Mouse (Mus musculus) liver, embryonic 13.5 days (tissue): ENCODE results near the gene Zfp687. TPM values are rescaled to one million over a fixed set of nuclear protein-coding genes. Genes with fewer than 3 reads are reported as not detected.
"Not testable (repeated sequence)": the region's sequence is repeated elsewhere in the genome, so short reads cannot be mapped to it uniquely, and the experiment has no call there.

Experiments
- ATAC-seq: fragments of 200-750 bp; cut with Nextera tagmentation; 2 replicates; pipeline ENCODE4 v1.8.0; 2017; ENCODE audit warnings: low read depth, mild to moderate bottlenecking, moderate number of reproducible peaks, moderate library complexity
- DNase-seq: peaks from one replicate; pipeline ENCODE4 v3.0.0; 2022
- H3K27ac ChIP-seq: fragments of 300-500 bp; sonication (generic); 2 replicates; pipeline ENCODE4 v1.5.1; 2015; ENCODE audit warnings: moderate library complexity, mild to moderate bottlenecking, inconsistent platforms
- H3K27me3 ChIP-seq: fragments of 300-500 bp; sonication (generic); 2 replicates; pipeline ENCODE4 v1.6.1; 2015; ENCODE audit warnings: mild to moderate bottlenecking, inconsistent platforms
- H3K36me3 ChIP-seq: fragments of 300-500 bp; sonication (generic); 2 replicates; pipeline ENCODE4 v1.6.1; 2015; ENCODE audit warnings: mild to moderate bottlenecking, inconsistent platforms
- H3K4me1 ChIP-seq: fragments of 300-500 bp; sonication (generic); replicated peaks from 2 replicates; pipeline ENCODE4 v1.6.1; 2015; ENCODE audit warnings: inconsistent platforms
- H3K4me2 ChIP-seq: fragments of 300-500 bp; sonication (generic); 2 replicates; pipeline ENCODE4 v1.6.1; 2015; ENCODE audit warnings: inconsistent platforms, mild to moderate bottlenecking, moderate library complexity
- H3K4me3 ChIP-seq: fragments of 300-500 bp; sonication (generic); replicated peaks from 2 replicates; pipeline ENCODE4 v1.5.1; 2015; ENCODE audit warnings: mild to moderate bottlenecking, inconsistent platforms
- H3K9ac ChIP-seq: fragments of 300-500 bp; sonication (generic); 2 replicates; pipeline ENCODE4 v1.6.1; 2015; ENCODE audit warnings: mild to moderate bottlenecking, inconsistent platforms
- H3K9me3 ChIP-seq: fragments of 300-500 bp; sonication (generic); replicated peaks from 2 replicates; pipeline ENCODE4 v1.6.1; 2016; ENCODE audit warnings: inconsistent platforms
- WGBS: fragments of 180-500 bp; shearing (Covaris S2); methylation state at CpG from one replicate; pipeline ENCODE4 v1.1.7; 2015; ENCODE audit not compliant: insufficient replicate concordance; 5-methylcytosine and 5-hydroxymethylcytosine counted together
- polyA plus RNA-seq: library from polyadenylated mRNA; unstranded; fragments of >200 nt; fragmentation: Nextera tagmentation; extraction: Ambion mirVana; gene quantifications from 2 replicates; pipeline ENCODE4 v1.2.1, GENCODE M21; 2015

The Zfp687 gene
- polyA plus RNA-seq, 1 experiment from 2014 or later = 5.8 TPM

DNA sequence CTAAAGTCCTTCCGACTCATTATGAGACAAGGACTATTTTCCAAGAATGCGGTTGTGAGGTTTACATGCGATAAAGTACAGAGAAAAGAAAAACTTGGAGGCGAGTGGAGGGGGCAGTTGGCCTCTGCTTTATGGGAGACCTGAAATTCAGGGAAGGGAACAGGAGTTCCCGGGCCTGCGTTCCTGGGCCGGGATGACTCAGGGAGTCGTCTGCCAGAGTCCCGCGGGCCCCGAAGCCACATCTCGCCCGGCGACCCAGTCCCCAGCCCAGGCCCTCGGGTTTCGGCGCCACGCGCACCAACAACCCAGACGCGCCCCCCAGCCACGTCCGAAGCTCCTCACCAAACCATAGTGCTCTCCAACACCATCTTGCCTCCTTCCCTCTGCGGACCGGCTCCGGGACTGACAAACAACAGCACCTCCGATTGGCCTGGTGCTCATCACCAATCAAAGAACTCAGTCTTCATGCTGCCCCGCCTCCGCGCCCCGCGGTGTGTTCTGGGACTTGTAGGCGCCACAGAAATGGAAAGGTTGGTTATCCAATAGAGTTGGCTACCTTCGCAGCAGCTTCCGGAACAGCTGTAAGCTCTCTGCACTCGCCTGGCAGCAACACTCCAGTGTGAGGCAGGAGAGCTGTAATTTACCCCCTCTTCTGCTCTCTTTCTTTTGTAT is 27.1 kb upstream of the Zfp687 start, which contains the start of gene Psmd4:
Psmd4 (minus strand) TSS at position 449 of the 672 bp plus-strand sequence.
- Histone ChIP-seq H3K27ac (peak within 1 kb of the TSS; percentile 84), H3K4me3 (peak within 1 kb of the TSS; percentile 89), H3K36me3 (peaks cover 26% of the 10 kb centered on the region), H3K4me1 (peaks cover 61% of the 10 kb centered on the region), H3K9ac (peak within 1 kb of the TSS; percentile 91), H3K4me2 (peak within 1 kb of the TSS; percentile 84), H3K9me3 (no peaks in the 10 kb centered on the region), H3K27me3 (no peaks in the 10 kb centered on the region)
- DNase-seq = peak; percentile 98
- ATAC-seq = peak; percentile 93
- under 1% methylated on average over 36 of the region's 36 CpGs for WGBS

- WGBS = 6% methylated on average over 3 of the region's 3 CpGs
- H3K27ac ChIP-seq = peak overlapping the region; percentile 84
- H3K36me3 ChIP-seq = peaks cover 32% of the 10 kb centered on the region
- no peaks in the 10 kb centered on the region for H3K27me3 ChIP-seq
- DNase-seq (no peak), ATAC-seq (no peak)
- H3K4me2 ChIP-seq = peak overlapping the region; percentile 84
- no peaks in the 10 kb centered on the region for H3K9me3 ChIP-seq
- H3K4me1 ChIP-seq = peaks cover 55% of the 10 kb centered on the region
- H3K9ac ChIP-seq = peak overlapping the region; percentile 91
- H3K4me3 ChIP-seq = peak overlapping the region; percentile 89
Observed at GRCm38 (mm10) chr3:95041625-95042024, 26.4 kb upstream of the Zfp687 start.

DNA sequence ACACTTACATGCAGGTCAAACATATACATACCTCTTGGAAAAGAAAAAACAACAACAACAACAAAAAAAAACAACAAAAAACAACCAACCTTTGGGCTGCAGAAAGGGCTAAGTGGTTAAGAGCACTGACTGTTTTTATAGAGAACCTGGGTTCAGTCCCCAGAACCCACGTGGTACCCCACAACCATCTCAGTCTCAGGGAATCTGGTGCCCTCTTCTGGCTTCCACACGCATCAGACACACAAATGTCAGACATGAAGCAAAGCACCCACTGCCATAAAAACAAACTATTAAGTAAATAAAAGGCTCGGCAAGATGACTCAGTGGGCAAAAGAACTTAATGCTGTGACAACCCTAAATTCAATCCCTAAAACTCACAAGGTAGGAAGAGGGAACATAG is 14.7 kb upstream of the Zfp687 start:
- Histone ChIP-seq H3K4me1 (peaks cover 38% of the 10 kb centered on the region), H3K9ac (no peak overlapping the region), H3K9me3 (no peaks in the 10 kb centered on the region), H3K4me3 (no peak overlapping the region), H3K27me3 (no peaks in the 10 kb centered on the region), H3K36me3 (peaks cover 60% of the 10 kb centered on the region), H3K27ac (no peak overlapping the region), H3K4me2 (no peak overlapping the region)
- ATAC-seq (no peak), DNase-seq (no peak)
- 57% methylated on average over 3 of the region's 3 CpGs for WGBS

DNA sequence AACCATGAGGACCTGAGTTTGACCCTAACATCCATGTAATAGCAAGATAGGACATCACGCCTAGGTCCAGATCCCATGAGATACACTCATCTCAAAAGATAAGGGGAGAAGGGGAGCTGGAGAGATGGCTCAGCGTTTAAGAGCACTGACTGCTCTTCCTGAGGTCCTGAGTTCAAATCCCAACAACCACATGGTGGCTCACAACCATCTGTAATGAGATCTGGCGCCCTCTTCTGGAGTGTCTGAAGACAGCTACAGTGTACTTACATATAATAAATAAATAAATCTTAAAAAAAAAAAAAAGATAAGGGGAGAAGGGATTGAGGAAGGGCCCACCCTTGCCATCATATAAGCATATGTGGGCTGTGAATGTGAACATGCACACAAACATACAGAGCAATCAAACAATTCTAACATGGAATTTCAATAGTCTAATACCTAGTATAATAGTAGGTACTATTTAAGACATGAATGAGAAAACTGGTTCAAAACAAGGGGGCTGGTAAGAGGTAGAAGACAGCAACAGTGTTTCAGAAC is 14.1 kb upstream of the Zfp687 start:
- 60% methylated on average over 3 of the region's 3 CpGs for WGBS
- not testable (repeated sequence) for H3K4me2 ChIP-seq, H3K27ac ChIP-seq, H3K9me3 ChIP-seq, H3K27me3 ChIP-seq, ATAC-seq, H3K4me3 ChIP-seq, H3K9ac ChIP-seq, DNase-seq
- Histone ChIP-seq H3K4me1 (peaks cover 44% of the 10 kb centered on the region), H3K36me3 (peaks cover 54% of the 10 kb centered on the region)

DNA sequence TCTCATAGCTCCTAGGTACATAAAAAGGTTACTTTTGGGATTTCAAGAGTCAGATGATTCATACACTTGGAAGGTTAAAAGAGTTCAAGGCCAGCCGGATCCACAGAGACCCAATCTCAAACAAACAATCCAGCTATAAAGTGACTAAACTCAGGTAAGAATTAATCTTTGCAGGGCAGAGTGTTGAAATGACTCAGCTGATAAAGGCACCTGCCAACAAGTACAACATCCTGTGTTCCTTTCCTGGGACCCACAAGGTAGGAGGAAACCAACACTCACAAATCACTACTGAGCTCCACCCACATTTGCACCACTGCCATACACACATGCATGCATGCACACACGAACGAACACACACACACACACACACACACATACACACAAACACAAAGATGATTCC is 13.4 kb upstream of the Zfp687 start:
- H3K27ac ChIP-seq = 0 out of 2 replicates have a peak overlapping the region, but pooled peaks have one; percentile 41
- no peak overlapping the region for H3K9ac ChIP-seq
- peaks cover 46% of the 10 kb centered on the region for H3K36me3 ChIP-seq
- no peaks in the 10 kb centered on the region for H3K9me3 ChIP-seq
- no peak overlapping the region for H3K4me2 ChIP-seq
- H3K4me1 ChIP-seq = peaks cover 48% of the 10 kb centered on the region
- no peak overlapping the region for H3K4me3 ChIP-seq
- DNase-seq (no peak), ATAC-seq (no peak)
- WGBS = 75% methylated on average over 3 of the region's 3 CpGs
- no peaks in the 10 kb centered on the region for H3K27me3 ChIP-seq

DNA sequence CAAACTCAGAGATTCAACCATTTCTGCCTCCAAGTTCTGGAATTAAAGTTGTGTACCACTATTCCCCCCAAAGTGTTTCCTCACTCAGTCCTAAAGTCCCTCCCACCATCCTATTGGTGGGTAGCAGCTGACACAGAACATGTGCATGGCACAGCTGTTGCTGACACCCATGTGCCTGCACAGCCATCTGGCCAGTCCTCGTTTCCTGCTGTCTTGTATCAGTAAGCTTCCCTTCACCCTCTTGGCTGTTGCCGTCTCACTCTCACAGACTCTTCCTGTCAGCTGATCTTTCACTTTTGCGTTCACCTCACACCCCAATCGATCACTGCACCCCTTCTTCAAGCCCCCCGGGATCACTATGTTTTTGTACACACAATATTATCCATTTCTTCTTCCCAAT is 12.5 kb upstream of the Zfp687 start:
- Histone ChIP-seq H3K9me3 (no peaks in the 10 kb centered on the region), H3K4me2 (no peak overlapping the region), H3K27ac (peak overlapping the region; percentile 41; the same call in 1 of the 2 replicates), H3K4me3 (no peak overlapping the region), H3K27me3 (no peaks in the 10 kb centered on the region), H3K4me1 (peaks cover 48% of the 10 kb centered on the region), H3K9ac (peak overlapping the region; percentile 45; the same call in 1 of the 2 replicates), H3K36me3 (peaks cover 37% of the 10 kb centered on the region)
- ATAC-seq (0 out of 2 replicates have a peak, but pooled peaks have one; percentile 37), DNase-seq (no peak)
- WGBS = 26% methylated on average over 5 of the region's 5 CpGs

- H3K4me2 ChIP-seq = no peak overlapping the region
- ATAC-seq (no peak), DNase-seq (no peak)
- H3K4me1 ChIP-seq = peaks cover 48% of the 10 kb centered on the region
- no peak overlapping the region for H3K27ac ChIP-seq
- H3K27me3 ChIP-seq = no peaks in the 10 kb centered on the region
- H3K9me3 ChIP-seq = no peaks in the 10 kb centered on the region
- H3K9ac ChIP-seq = no peak overlapping the region
- H3K36me3 ChIP-seq = peaks cover 32% of the 10 kb centered on the region
- 56% methylated on average over 5 of the region's 5 CpGs for WGBS
- no peak overlapping the region for H3K4me3 ChIP-seq
Observed at GRCm38 (mm10) chr3:95027057-95027645, 11.9 kb upstream of the Zfp687 start.

DNA sequence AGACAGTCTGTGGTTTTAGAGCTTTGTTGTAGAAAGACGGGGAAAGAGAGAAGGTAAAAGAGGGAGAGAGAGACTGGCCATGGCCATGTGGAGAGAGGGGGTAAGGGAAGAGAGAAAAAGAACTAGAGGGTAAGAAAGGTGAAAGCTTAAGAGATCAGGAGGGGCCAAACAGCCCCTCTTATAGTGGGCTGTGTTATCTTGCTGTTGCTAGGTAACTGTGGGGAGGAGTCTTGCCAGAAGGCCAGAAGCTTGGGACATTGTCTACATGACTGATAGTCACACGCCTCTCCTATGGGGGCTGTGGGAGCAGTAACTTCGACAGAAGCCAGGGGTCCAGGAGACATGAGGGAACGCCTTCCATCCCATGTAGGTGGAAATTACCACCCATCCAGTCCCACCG is 10.0 kb upstream of the Zfp687 start:
- H3K36me3 ChIP-seq = peaks cover 17% of the 10 kb centered on the region
- H3K27me3 ChIP-seq = no peaks in the 10 kb centered on the region
- H3K4me1 ChIP-seq = peaks cover 50% of the 10 kb centered on the region
- peak overlapping the region; percentile 33; the same call in 1 of the 2 replicates for H3K9ac ChIP-seq
- no peak for DNase-seq
- no peaks in the 10 kb centered on the region for H3K9me3 ChIP-seq
- no peak overlapping the region for H3K4me3 ChIP-seq
- H3K4me2 ChIP-seq = peak overlapping the region; percentile 32
- H3K27ac ChIP-seq = peak overlapping the region; percentile 43; the same call in 1 of the 2 replicates
- WGBS = 28% methylated on average over 5 of the region's 5 CpGs
- ATAC-seq = 0 out of 2 replicates have a peak, but pooled peaks have one; percentile 11

DNA sequence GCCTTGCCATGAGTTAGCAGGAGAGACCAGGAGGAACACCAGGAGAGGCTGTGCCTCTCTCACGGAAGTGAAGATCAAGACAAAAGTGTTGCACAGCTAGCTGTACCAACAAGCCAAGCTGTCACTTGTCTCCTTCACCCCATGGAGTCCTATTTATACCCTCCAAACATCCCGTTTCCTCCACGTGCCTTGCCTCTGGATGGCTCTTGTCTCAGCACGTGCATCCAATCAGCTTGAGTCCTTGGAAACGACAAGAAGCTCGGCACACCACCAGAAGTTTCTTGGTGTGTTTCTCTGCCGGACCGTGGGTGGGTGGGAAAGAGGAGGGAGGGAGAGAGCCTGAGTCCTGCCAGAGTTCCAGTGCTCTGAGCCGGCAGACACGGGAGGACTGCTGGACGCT is 9.3 kb upstream of the Zfp687 start:
- Histone ChIP-seq H3K9ac (peak overlapping the region; percentile 33; the same call in 1 of the 2 replicates), H3K27ac (peak overlapping the region; percentile 43), H3K4me2 (peak overlapping the region; percentile 32), H3K9me3 (no peaks in the 10 kb centered on the region), H3K36me3 (peaks cover 14% of the 10 kb centered on the region), H3K4me1 (peaks cover 50% of the 10 kb centered on the region), H3K27me3 (no peaks in the 10 kb centered on the region), H3K4me3 (no peak overlapping the region)
- WGBS = 42% methylated on average over 11 of the region's 11 CpGs
- DNase-seq (no peak), ATAC-seq (0 out of 2 replicates have a peak, but pooled peaks have one; percentile 16)

- ATAC-seq, H3K9me3 ChIP-seq, H3K27me3 ChIP-seq, H3K4me2 ChIP-seq, DNase-seq, H3K4me3 ChIP-seq, H3K9ac ChIP-seq, H3K27ac ChIP-seq, H3K36me3 ChIP-seq: not testable (repeated sequence)
- H3K4me1 ChIP-seq = peaks cover 39% of the 10 kb centered on the region
- 86% methylated on average over 5 of the region's 5 CpGs for WGBS
Observed at GRCm38 (mm10) chr3:95020956-95021355, 5.7 kb upstream of the Zfp687 start.

- Histone ChIP-seq H3K9me3 (no peaks in the 10 kb centered on the region), H3K4me2 (no peak overlapping the region), H3K36me3 (peaks cover 7% of the 10 kb centered on the region; the same call in 1 of the 2 replicates), H3K9ac (no peak overlapping the region), H3K27ac (no peak overlapping the region), H3K4me1 (peaks cover 29% of the 10 kb centered on the region), H3K27me3 (no peaks in the 10 kb centered on the region), H3K4me3 (no peak overlapping the region)
- ATAC-seq (no peak), DNase-seq (no peak)
- 73% methylated on average over 2 of the region's 2 CpGs for WGBS
Observed at GRCm38 (mm10) chr3:95018741-95019140, 3.5 kb upstream of the Zfp687 start.
